ENCODE assay signal across 16 mouse cellular contexts in genomic region chr6:38304981-38305380, GRCm38 (mm10). TPM values are rescaled to one million over a fixed set of nuclear protein-coding genes. Genes with fewer than 3 reads are reported as not detected.
DNase-seq lines count a peak whose midpoint lies in the region; ATAC-seq and TF ChIP-seq lines count a peak whose summit lies in the region.
"Had no signal": no experiment of that assay in that cellular context is flagged by ENCODE, and none has a peak within 500 bp of the region (broad histone marks: within the 10 kb centered on the region; RNA-seq: fewer than 3 reads in every experiment).

No protein-coding gene starts in this region.

- no peak overlapping the region for H3K4me2 ChIP-seq in liver, embryonic 11.5 days
- H3K4me2 ChIP-seq in midbrain, embryonic 15.5 days: no peak overlapping the region
- H3K4me2 ChIP-seq: heart, embryonic 13.5 days; hindbrain, embryonic 15.5 days; liver, embryonic 15.5 days; midbrain, embryonic 11.5 days; neural tube, embryonic 12.5 days had no signal

- POLR2A ChIA-PET in Patski (lab: Charles Lee): no interaction called here

- DNase-seq in adrenal gland, postnatal 10 days: peak; percentile 6
- no peak for DNase-seq in adrenal gland, adult 2 months
- DNase-seq in liver: peak; percentile 33
- no peak for DNase-seq in liver, embryonic 11.5 days (ENCODE audit: low spot score)
- DNase-seq in Patski (ENCODE audit: low read depth, low spot score): no peak
- peak; percentile 5 for DNase-seq in thymus, postnatal 0 days (ENCODE audit: low spot score)
- DNase-seq: cerebellum, adult 8-10 months; kidney, postnatal 14 days had no signal

- ATAC-seq in liver, embryonic 11.5 days (replicated peaks; ENCODE audit: low FRiP score): no peak
- ATAC-seq in Patski: no peak
- ATAC-seq in midbrain, embryonic 15.5 days (replicated peaks): no peak
- no peak for ATAC-seq in granulocyte monocyte progenitor cell, adult 5-6 weeks (replicated peaks; ENCODE audit: poor library complexity, severe bottlenecking)

- H3K4me1 ChIP-seq in liver, embryonic 11.5 days (replicated peaks; ENCODE audit: control insufficient read depth, insufficient read depth, low read length): no peaks in the 10 kb centered on the region
- H3K4me1 ChIP-seq in midbrain, embryonic 15.5 days: no peaks in the 10 kb centered on the region
- H3K4me1 ChIP-seq: liver, embryonic 15.5 days; neural tube, embryonic 12.5 days had no signal

- H3K36me3 ChIP-seq in liver, embryonic 11.5 days (ENCODE audit: control insufficient read depth, insufficient read depth, low read length): peaks cover 30% of the 10 kb centered on the region
- no peaks in the 10 kb centered on the region for H3K36me3 ChIP-seq in midbrain, embryonic 15.5 days (replicated peaks)
- H3K36me3 ChIP-seq: hindbrain, embryonic 15.5 days; neural tube, embryonic 12.5 days had no signal

- H3K27me3 ChIP-seq in liver, embryonic 11.5 days (replicated peaks; ENCODE audit: control insufficient read depth, insufficient read depth, low read length): no peaks in the 10 kb centered on the region
- no peaks in the 10 kb centered on the region for H3K27me3 ChIP-seq in Patski
- no peaks in the 10 kb centered on the region for H3K27me3 ChIP-seq in midbrain, embryonic 15.5 days (replicated peaks)
- H3K27me3 ChIP-seq: heart, embryonic 13.5 days; hindbrain, embryonic 15.5 days; liver, embryonic 15.5 days; neural tube, embryonic 12.5 days had no signal

- in situ Hi-C loops in Patski (cut with MboI; ENCODE audit: low pct_unique_long_range_greater_than_20kb): loop anchor here (25.0 kb wide), 1 partner anchor 143 kb away; no protein-coding TSS in a partner anchor

- CTCF ChIA-PET in Patski (lab: Charles Lee): interaction anchor here (1.6 to 1.7 kb wide), 2 partner anchors 11 to 150 kb away, joined by 4 read pairs; no protein-coding TSS in a partner anchor

- H3K9me3 ChIP-seq in liver, embryonic 11.5 days (ENCODE audit: control insufficient read depth, low read length): no peaks in the 10 kb centered on the region; the same call in 1 of the 2 replicates
- H3K9me3 ChIP-seq in midbrain, embryonic 15.5 days: no peaks in the 10 kb centered on the region
- H3K9me3 ChIP-seq: hindbrain, embryonic 15.5 days; liver, embryonic 15.5 days had no signal

- H3K4me3 ChIP-seq in liver, embryonic 11.5 days (ENCODE audit: low read depth, low read length): no peak overlapping the region
- no peak overlapping the region for H3K4me3 ChIP-seq in midbrain, embryonic 15.5 days
- H3K4me3 ChIP-seq: embryonic facial prominence, embryonic 10.5 days; heart, embryonic 13.5 days; hindbrain, embryonic 15.5 days; liver, embryonic 15.5 days; neural tube, embryonic 12.5 days had no signal

- TF ChIP-seq CTCF in Patski (IDR thresholded peaks at IDR 0.05): peak; percentile 47

- no peak overlapping the region for H3K9ac ChIP-seq in liver, embryonic 11.5 days (ENCODE audit: low read depth, low read length)
- no peak overlapping the region for H3K9ac ChIP-seq in midbrain, embryonic 15.5 days
- H3K9ac ChIP-seq: heart, embryonic 13.5 days; hindbrain, embryonic 15.5 days; liver, embryonic 15.5 days; neural tube, embryonic 12.5 days had no signal

- H3K27ac ChIP-seq in liver, embryonic 11.5 days (ENCODE audit: low read depth, low read length): no peak overlapping the region
- no peak overlapping the region for H3K27ac ChIP-seq in midbrain, embryonic 15.5 days
- H3K27ac ChIP-seq: embryonic facial prominence, embryonic 10.5 days; heart, embryonic 13.5 days; hindbrain, embryonic 15.5 days; liver, embryonic 15.5 days; neural tube, embryonic 12.5 days had no signal

- 81% methylated on average over 3 of the region's 3 CpGs for WGBS in liver, embryonic 11.5 days
- 73% methylated on average over 3 of the region's 3 CpGs for WGBS in midbrain, embryonic 15.5 days

RNA-seq across cellular contexts. Expression of gene Zc3hav1l, which starts 5.9 kb away (rescaled TPM):
- total RNA-seq in adrenal gland, postnatal 10 days (2021): 1 to 10 TPM; 4.3 to 6.0 TPM
- 1 to 10 TPM; 2.2 to 3.1 TPM for total RNA-seq in adrenal gland, adult 2 months (2021)
- 2.4 and 3.2 TPM in 2 replicates for polyA plus RNA-seq in adrenal gland, adult 2 months (2012; rRNA removed)
- 8.3 and 8.9 TPM in 2 replicates for polyA plus RNA-seq in liver, embryonic 11.5 days (2014; fragmentation: Nextera tagmentation; extraction: Ambion mirVana)
- 4.0 TPM for polyA plus RNA-seq in Patski (2021)
- 2.5 and 2.7 TPM in 2 replicates for polyA plus RNA-seq in thymus, postnatal 0 days (2015; fragmentation: Nextera tagmentation; extraction: Ambion mirVana)
- polyA plus RNA-seq in midbrain, embryonic 15.5 days (2015; fragmentation: Nextera tagmentation; extraction: Ambion mirVana): 8.2 and 9.1 TPM in 2 replicates
- 19.3 and 23.8 TPM in 2 replicates for total RNA-seq in granulocyte monocyte progenitor cell, adult 5-6 weeks (2014; fragmentation: Nextera tagmentation)
- total RNA-seq in granulocyte monocyte progenitor cell, adult 5-6 weeks (2017): 4.1 and 5.1 TPM in 2 replicates

RNA-seq across cellular contexts. Expression of gene Zc3hav1, which starts 49.4 kb away (rescaled TPM):
- total RNA-seq in adrenal gland, postnatal 10 days (2021): 10 to 100 TPM; 36.1 to 42.0 TPM
- 10 to 100 TPM; 48.8 to 67.8 TPM for total RNA-seq in adrenal gland, adult 2 months (2021)
- polyA plus RNA-seq in adrenal gland, adult 2 months (2012; rRNA removed): 26.2 and 32.0 TPM in 2 replicates
- polyA plus RNA-seq in liver, embryonic 11.5 days (2014; fragmentation: Nextera tagmentation; extraction: Ambion mirVana): 28.4 and 31.3 TPM in 2 replicates
- 32.7 TPM for polyA plus RNA-seq in Patski (2021)
- 39.7 and 46.3 TPM in 2 replicates for polyA plus RNA-seq in thymus, postnatal 0 days (2015; fragmentation: Nextera tagmentation; extraction: Ambion mirVana)
- polyA plus RNA-seq in midbrain, embryonic 15.5 days (2015; fragmentation: Nextera tagmentation; extraction: Ambion mirVana): 1.6 and 1.7 TPM in 2 replicates
- total RNA-seq in granulocyte monocyte progenitor cell, adult 5-6 weeks (2014; fragmentation: Nextera tagmentation): 46.8 and 48.4 TPM in 2 replicates
- total RNA-seq in granulocyte monocyte progenitor cell, adult 5-6 weeks (2017): 47.6 and 53.1 TPM in 2 replicates

RNA-seq across cellular contexts. Expression of gene D630045J12Rik, which starts 51.2 kb away (rescaled TPM):
- 1 to 10 TPM; 4.1 to 5.1 TPM for total RNA-seq in adrenal gland, postnatal 10 days (2021)
- 1 to 10 TPM; 2.9 to 4.5 TPM for total RNA-seq in adrenal gland, adult 2 months (2021)
- polyA plus RNA-seq in adrenal gland, adult 2 months (2012; rRNA removed): 3.2 and 4.1 TPM in 2 replicates
- polyA plus RNA-seq in liver, embryonic 11.5 days (2014; fragmentation: Nextera tagmentation; extraction: Ambion mirVana): 3.0 TPM in 2 replicates
- 6.5 TPM for polyA plus RNA-seq in Patski (2021)
- 0.24 and 0.35 TPM in 2 replicates for polyA plus RNA-seq in thymus, postnatal 0 days (2015; fragmentation: Nextera tagmentation; extraction: Ambion mirVana)
- 19.7 and 21.0 TPM in 2 replicates for polyA plus RNA-seq in midbrain, embryonic 15.5 days (2015; fragmentation: Nextera tagmentation; extraction: Ambion mirVana)
- 2.0 and 2.2 TPM in 2 replicates for total RNA-seq in granulocyte monocyte progenitor cell, adult 5-6 weeks (2014; fragmentation: Nextera tagmentation)
- 0.15 and 0.22 TPM in 2 replicates for total RNA-seq in granulocyte monocyte progenitor cell, adult 5-6 weeks (2017)

Comparison
In these comparisons a context has a peak if more than half of its experiments do, and no peak if none do; other contexts are left out.
1. DNase-seq: peak in adrenal gland, postnatal 10 days (single experiment), liver (single experiment) and thymus, postnatal 0 days (single experiment); none in adrenal gland, adult 2 months (single experiment), liver, embryonic 11.5 days (single experiment) and Patski (single experiment).
2. RNA of gene Zc3hav1, which starts 49.4 kb away (polyA plus RNA-seq): 39.7 to 46.3 TPM in thymus, postnatal 0 days, 32.7 TPM in Patski (single experiment), 26.2 to 32.0 TPM in adrenal gland, adult 2 months and 28.4 to 31.3 TPM in liver, embryonic 11.5 days; 1.6 to 1.7 TPM in midbrain, embryonic 15.5 days; every median in the first group is over 10 times any median in the second.